Mouse (Mus musculus) CD8-positive naive resting alpha-beta T cell, adult 2 months (primary cell): ENCODE data around the gene Zfp790.

Experiments used
- DNase-seq, 2 experiments: peaks; one replicate each; pipeline ENCODE4 v3.0.0; 2022; ENCODE audit warnings: low read depth in 2 of 2, low spot score in 2 of 2

Zfp790 gene

DNA sequence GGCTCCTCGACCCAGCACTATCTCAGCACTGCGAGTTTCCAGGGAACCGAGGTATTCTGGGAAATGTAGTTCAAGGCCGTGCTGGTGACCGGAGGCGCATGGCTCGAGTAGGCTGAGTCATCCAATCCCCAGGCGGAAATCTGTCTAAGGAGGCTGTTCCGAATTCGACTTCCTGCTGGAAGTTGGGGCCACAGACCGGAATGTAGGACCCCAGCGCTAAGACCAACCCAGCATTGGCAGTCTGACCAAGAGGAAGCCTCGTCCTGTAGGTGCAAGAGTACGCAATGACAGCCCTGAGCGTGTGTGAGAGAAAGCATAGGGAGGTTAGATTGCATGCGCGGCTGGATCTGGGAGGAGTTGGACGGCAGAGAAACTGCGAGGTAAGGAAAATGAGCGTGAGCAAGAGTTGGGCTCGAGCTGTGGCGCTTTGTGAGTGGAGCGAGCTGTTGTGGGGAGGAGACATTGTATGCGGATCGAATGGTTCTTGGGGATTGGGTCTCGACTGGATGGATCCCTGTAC is at the start of gene Zfp790:
Zfp790 (plus strand) TSS at position 205 of the 520 bp plus-strand sequence.
- peak; percentile 66 to 78 for DNase-seq

DNA sequence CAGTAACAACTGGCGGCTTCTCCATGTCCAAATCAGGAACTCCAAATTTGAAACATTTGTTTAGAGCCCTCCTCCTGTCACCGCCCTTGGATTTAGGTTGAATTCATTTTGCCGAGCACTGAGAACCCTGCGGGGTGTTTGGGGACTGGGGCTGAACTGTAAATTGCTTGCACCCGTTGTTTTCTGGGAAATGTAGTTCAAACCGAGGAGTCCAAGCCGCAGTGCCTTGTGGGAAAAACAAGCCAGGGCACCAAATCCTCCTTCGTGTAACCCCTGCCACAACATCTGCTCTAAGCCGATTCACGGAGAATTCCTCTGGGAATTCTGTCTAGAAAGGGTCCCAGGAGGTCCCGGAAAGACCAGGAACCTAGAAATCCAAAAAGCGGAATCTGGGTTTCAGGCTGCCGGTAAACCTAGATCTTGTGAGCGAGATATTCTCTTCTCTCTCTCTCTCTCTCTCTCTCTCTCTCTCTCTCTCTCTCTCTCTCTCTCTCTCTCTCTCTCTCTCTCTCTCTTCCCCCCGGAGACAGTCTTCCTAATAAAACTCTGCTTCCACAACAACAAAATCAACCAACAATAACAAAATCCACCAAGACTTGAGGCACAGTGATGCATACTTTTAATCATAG is 48.7 kb upstream of the Zfp790 start:
- DNase-seq: peak; percentile 42 to 63

DNA sequence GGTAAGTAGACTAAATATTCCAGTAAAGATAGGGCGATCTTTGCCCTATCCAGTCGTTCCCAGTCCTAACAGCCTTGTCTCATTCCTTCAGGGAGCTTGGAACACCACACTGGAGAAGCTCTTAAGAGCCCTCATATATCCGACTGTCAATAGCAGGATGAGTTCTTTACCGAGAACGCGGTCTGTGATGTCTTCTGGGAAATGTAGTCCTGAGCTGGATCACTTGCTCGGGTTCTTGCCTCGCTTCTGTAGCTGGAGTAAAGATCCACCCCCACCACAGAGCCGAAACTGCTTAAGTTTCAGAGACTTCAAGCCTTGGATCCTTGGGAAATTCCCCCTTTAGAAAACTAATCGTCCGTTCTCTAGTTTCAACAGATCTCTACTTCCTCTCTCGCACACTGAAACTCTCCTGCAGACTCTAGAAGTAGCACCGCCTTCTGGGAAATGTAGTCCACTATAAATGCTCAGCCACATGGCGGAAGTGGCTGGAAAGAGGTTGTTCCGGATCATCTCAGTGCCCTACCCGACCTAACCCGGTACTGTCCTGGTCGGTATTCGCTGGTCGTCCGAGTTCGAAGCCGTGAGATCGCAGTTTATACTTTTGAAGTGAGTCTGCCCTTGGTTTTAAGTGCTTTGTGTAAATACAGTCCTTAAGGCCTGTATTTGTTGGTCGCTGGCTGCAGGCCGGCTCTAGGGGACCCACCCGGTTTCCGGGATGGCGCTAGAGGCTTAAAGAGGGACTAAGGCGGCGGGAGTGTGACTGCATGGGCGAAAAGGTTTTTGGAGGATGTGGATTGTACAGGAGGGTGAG is 47.6 kb upstream of the Zfp790 start, which contains the start of gene Zfp84:
Zfp84 (plus strand) TSS at position 463 of the 811 bp plus-strand sequence.
- peak; percentile 82 to 91 for DNase-seq

DNA sequence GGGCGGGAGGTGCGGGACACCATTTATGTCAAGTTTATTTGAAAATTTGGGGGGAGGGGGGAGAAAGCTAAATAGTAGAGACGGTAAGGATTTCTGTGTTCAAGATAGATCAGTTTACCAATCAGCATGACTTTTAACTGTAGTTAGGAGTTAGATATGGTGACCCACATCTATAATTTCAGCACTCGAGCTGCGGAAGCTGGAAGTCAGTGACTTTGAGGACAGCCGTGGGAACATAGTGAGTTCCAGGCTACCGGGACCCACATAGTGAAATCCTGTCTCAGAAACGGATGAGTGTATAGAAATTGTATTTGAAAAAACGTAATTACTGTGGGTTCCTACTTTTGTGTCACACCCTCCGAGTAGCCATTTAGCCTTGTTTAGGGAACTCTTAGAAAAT is 46.9 kb upstream of the Zfp790 start:
- DNase-seq: no peak

DNA sequence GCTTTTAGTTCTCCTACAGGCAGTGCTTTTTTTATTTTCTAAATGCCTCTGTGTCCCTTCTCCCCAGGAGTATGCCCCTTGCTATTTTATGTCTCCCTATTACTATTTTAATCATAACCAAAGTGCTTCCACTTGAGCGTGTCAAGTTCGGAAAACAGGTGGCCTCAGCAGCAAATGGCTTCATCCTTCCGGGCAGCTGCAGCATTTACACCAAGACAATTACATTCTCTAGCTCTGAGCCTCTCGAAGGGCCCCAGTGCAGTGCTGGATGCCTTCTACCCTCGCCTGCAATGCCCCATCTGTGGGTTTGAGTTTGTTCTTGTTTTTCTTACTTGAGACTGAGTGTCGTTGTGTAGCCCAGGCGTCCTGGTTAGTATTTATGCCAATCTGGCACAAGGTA is 42.4 kb upstream of the Zfp790 start:
- DNase-seq: no peak

DNA sequence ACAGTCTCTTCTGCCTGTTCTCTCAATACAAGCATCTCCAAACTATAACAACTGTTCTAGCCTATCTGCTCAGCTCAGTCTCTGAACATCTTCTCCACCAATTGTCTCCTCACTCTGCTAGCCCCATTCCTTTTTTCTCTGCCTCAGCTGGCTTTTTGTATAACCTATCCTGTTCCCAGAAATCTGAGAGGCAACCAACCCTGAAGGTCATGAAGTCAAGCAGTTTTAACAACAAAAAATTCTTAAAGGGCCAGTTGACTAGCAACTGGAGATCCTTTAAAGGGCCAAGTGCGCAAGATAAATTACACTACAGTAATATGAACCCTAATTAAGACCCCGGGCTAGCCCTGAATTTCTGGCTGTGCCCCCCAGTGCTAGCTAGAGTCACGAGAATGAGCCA is 41.5 kb upstream of the Zfp790 start:
- DNase-seq: no peak

DNA sequence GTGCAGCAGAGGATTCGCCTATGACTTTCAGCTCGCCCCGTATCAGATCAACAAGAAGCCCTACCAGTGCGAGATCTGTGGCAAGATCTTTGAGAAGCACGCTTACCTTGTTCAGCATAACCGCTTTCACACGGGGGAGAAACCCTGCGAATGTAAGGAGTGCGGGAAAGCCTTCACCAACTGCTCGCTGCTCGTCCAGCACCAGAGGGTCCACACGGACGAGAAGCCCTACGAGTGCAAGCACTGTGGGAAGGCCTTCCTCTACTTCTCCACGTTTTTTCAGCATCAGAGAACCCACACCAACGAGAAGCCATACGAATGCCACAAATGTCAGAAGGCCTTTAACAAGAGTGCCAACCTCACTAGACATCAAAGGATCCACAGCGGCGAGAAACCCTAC is 39.3 kb upstream of the Zfp790 start:
- DNase-seq: no peak

DNA sequence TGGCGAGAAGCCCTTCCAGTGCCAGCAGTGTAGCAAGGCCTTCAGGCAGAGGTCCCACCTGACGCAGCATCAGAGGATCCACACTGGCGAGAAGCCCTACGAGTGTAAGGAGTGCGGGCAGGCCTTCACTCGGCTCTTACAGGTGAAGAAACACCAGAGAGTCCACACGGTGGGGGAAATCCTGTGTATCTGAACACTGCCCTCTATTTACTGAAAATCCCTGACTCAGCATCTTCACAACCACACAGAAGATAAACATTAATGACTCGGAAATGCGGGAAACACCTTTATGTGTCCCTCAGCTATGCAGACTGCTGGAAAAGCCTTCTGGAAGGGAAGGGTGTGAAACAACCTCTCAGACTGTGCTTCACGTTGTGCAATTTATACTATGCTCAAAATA is 38.5 kb upstream of the Zfp790 start:
- no peak for DNase-seq

DNA sequence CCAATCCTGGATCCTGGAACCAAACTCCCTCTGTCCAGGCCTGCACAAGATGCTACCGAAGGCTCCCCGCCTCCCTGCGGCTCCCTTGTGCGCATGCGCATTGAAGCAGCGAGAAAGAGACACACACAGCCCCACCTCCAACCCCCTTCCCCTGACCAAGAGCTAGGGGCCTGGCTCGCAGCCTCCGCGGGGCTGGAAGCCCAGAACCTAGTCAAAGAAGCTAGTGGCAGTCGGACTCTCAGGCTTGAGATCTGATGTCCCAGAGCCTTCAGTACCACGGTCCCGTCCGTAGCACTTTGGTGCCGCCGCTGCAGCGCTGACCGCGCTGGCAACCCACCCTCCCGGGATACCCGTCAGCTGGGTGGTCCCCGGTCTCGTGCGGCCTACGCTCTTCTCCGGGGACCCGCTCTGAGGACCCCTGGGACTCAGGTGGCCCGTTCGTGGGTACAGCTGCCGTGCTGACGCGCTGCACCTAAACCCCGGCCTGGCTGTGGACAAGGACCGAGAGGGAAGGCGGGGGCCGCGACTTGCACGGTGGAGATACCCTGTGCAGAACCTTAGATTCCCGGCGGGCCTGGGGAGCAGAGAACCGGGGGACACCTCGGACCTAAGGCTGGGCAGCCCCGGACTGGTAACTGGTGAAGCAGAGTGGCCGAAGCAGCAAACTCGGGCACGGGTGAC is 31.9 kb upstream of the Zfp790 start, which contains the start of gene Zfp30:
Zfp30 (plus strand) TSS at position 128 of the 681 bp plus-strand sequence.
- DNase-seq: peak; percentile 25 to 40

DNA sequence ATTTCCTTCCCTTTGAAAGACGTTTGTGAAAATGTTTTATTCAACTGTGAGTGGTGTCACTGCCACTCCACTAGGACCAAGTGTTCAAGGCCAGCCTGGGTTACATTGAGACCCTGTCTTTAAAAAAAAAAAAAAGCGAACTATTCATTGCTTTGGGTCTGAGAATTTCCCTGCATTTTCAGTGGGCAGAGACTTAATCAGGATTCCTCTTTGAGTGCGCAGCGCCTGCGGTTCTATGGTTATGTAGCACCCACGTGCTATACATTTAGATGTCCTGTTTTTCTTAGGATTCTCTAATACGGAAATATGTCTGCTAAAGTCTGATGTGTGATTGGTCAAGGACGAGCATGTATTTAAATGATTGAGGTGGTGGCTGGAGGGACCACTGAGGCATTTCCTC is 30.9 kb upstream of the Zfp790 start:
- DNase-seq: no peak

DNA sequence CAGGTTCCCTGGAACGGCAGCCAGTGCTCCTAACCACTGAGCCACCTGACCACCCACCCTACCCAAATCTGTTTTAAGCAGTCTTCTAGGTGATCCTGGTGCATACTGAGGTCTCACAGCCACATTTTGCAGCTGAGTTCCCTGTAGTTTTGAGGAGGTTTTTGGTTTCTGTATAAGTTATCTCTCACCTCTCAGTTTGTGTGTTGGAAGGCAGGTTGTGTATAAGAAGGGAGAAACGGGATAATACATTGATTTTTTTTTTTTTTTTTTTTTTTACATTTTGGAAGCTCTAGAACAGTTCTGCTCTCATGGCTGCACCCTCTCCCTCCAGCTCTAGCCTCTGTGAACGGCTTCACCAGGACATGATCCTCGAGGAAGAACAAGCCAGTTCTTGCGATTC is 30.0 kb upstream of the Zfp790 start:
- DNase-seq: no peak

DNA sequence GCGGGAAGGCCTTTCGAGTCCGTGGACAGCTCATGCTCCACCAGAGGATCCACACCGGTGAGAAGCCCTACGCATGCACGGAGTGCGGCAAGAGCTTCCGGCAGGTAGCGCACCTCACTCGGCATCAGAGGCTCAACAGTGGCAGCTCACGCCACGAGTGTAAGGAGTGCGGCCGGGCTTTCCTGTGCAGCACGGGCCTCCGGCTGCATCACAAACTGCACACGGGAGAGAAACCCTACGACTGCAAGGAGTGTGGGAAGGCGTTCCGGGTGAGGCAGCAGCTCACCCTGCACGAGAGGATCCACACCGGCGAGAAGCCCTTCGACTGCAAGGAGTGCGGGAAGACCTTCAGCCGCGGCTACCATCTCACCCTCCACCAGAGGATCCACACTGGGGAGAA is 23.0 kb upstream of the Zfp790 start:
- no peak for DNase-seq

DNA sequence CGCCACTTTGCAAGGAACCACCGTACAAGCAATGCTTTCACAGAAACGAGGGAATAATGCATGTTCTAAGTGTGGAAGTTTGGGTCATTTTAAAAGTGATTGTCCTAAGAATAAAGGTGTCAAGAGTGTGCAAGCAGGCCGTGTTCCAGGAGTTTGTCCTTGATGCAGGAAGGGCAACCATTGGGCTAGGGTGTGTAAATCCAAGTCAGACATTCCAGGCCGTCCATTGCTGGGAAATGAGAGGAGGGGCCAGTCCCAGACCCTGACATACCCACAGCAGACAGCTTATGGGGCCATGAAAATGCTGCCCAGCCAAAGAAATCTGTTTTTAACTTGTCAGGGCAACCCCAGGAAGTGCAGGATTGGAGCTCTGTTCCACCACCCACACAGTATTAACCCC is 8.9 kb upstream of the Zfp790 start:
- no peak for DNase-seq

DNA sequence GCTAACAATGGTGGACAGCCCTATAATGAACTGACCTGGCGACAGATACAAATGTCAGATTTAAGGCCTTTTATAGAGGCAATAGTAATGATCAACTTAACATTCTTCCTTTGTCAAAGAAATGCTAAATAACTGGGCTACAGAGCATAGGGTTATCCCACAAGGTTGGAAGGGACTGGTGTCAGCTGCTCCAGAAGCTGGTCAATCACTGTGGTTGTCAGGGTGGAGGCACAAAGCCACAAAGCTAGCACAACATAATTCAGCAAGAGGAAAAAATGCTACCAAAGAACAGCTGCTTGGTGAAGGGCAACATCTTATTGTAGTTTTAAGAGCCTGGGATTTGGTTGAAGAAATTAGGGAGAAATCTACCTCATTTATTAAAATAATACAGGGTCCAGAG is 3.7 kb upstream of the Zfp790 start:
- DNase-seq: no peak

DNA sequence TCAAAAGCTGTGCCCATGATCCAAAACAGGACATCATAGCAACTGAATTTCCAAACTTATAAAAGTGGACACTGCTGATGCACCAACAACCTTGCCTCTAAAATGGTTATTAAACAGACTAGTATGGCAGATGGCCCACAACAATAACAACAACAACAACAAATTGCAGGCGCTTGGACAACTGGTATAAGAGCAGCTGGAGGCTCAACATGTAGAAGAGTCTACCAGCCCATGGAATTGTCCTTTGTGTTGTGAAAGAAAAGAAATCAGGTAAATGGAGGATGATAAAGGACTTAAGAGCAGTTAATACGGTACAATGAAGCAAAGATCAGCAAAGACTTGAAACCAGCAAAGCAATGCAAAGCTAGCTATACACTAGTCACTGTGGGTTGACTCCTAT is 1.5 kb upstream of the Zfp790 start:
- no peak for DNase-seq

DNA sequence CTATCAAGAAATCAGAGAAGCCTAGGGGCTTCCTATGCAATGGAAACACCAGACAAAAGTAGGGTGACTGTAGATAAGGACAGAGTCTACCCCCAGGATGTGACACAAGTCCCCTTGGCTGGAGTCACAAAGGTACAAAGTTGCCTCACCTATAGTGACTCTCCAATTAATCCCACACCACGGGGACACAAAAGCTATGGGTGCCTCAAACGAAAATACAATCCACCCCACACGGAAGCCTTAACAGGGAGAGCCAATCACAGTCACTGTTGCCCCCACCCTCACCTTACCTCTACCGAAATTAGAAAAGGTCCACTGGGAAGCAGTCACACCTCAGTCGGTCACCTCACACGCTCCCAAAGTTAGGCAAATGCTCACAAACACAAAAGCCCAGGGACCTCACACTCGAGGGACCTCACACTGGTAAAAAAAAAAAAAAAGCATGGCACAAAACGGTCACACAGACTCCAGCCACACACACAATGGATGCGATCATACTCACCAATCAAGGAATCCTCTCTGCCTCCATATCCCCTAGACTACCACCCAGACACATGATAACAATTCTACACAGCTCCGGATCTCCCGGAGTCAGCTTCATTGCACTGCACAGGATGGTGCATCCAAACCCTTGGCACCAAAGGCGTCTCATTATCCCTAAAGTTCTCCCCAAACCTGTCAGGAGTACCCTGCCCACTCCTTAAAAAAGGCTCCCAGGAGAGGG is 691 bp upstream of the Zfp790 start:
- no peak for DNase-seq

DNA sequence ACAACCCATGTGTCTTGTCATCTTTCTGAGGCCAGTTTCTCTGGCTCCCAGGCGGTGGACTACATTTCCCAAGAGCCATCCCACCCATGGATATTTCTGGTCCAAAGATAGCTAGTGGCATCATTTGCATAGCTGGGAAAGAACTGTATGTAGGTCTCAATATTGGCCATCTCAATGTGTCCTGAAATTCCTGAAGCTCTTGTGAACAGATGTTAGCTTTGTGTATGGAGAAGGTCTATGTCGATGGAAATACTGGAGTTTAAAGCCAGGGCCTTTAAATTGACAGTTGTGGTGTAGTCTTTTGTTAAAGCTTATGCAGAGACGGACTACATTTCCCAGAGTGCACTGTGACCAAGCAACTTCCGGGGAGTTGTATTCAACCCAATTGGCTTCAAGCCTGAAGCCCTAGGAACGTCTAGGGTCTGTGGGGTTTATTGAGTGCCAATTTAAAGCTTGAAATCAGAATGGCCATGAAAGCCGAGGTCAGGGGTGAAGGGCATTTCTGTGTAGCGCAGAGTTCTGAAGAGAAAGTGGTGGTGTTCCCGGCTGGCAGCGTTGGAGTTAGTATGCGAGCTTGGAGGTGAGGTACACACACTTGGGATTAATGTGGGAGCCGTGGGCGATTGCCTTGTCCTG is 2.8 kb downstream of the Zfp790 start:
- DNase-seq: peak; percentile 58 to 71

DNA sequence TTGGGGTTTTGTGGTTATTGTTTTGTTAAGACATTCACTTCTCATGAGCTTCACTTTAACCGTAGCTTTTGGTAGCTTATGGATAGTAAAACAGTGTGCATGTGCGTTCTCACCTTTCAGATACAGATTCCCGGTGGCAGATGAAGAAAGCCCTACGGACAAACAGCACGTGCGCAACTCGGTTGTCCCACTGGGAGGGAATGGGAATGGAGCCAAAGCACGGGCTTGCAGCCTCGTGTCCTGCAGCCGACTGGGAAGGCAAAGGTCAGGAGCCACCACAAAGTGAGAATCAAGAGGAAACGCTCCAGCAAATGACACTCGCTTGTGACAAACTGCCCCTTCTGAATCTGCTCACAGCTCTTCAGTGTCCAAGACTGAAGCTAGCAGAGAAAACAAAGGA is 12.1 kb downstream of the Zfp790 start:
- DNase-seq: no peak

DNA sequence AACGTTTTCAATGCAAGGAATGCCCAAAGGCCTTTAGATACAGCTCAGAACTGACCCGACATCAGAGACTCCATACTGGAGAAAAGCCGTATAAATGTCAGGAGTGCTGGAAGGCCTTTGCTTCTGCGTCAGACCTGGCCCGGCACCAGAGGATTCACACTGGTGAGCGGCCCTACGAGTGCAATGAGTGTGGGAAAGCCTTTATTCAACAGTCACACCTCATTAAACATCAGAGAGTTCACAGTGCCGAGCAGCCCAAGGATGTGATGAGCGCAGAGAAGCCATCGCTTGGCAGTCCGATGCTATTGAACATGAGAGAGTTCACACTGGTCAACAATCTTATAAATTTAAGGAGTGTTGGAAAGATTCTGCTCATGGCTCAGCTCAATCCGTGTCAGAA is 13.9 kb downstream of the Zfp790 start:
- no peak for DNase-seq

DNA sequence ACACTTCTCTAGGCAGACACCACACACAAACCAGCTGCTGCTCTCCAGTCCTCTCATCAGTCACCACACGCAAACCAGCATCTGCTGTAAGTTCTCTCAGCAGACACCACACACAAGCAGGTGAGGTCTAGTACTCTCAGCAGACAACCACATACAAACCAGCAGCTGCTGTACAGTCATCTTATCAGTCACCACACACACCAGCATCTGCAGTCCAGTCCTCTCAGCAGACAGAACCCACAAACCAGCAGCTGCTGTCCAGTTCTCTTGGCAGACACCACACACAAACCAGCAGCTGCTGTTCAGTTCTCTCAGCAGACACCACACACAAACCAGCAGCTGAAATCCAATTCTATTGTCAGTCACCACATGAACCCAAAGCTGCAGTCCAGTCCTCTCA is 20.9 kb downstream of the Zfp790 start:
- DNase-seq: no peak

DNA sequence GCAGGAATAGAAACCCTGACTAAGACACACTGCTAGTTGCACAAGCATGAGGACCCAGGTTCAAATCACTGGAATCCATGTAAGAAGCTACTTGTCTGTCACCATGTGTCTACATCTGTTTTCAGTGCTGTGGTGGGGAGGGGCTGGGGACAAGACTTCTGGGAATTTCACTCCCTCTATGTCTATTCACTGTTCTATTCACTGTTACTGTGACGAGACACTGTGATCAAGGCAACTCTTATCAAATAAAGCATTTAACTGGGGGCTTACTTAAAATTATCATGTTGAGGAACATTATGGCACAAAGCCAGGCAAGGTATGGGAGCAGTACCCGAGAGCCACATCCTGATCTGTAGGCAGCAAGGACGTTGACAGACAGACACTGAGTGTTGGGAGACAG is 23.3 kb downstream of the Zfp790 start:
- DNase-seq: no peak
